Mouse (Mus musculus) neural tube, embryonic 11.5 days (tissue): ENCODE measurements at regions not wholly inside any gene's neighbourhood (a gene's known extent, or its start where the extent isn't known, plus 50 kb on each side); places are given as distances from the start of the nearest gene placed in this dataset.

ENCODE experiments used
- ATAC-seq: fragments of 200-750 bp; cut with Nextera tagmentation; 2 replicates; pipeline ENCODE4 v1.8.0; 2017; ENCODE audit warnings: moderate number of reproducible peaks, mild to moderate bottlenecking, moderate TSS enrichment, moderate library complexity; ENCODE audit not compliant: insufficient read depth, low FRiP score, low TSS enrichment
- DNase-seq: peaks from one replicate; pipeline ENCODE4 v3.0.0-alpha.2; 2015; ENCODE audit warnings: low spot score
- H3K27ac ChIP-seq: fragments of 300-500 bp; sonication (generic); 2 replicates; pipeline ENCODE4 v1.5.1; 2014; ENCODE audit warnings: low read depth, mild to moderate bottlenecking, low read length
- H3K27me3 ChIP-seq: fragments of 300-500 bp; sonication (generic); 2 replicates; pipeline ENCODE4 v1.6.1; 2014; ENCODE audit warnings: mild to moderate bottlenecking, low read length, mixed read lengths; ENCODE audit not compliant: control insufficient read depth, insufficient read depth
- H3K36me3 ChIP-seq: fragments of 300-500 bp; sonication (generic); 2 replicates; pipeline ENCODE4 v1.6.1; 2014; ENCODE audit warnings: mild to moderate bottlenecking, low read length, moderate library complexity, mixed read lengths; ENCODE audit not compliant: control insufficient read depth, insufficient read depth
- H3K4me1 ChIP-seq: fragments of 300-500 bp; sonication (generic); 2 replicates; pipeline ENCODE4 v1.6.1; 2014; ENCODE audit warnings: low read length, mixed read lengths; ENCODE audit not compliant: control insufficient read depth, insufficient read depth
- H3K4me2 ChIP-seq: fragments of 300-500 bp; sonication (generic); 2 replicates; pipeline ENCODE4 v1.6.1; 2014; ENCODE audit warnings: low read depth, mild to moderate bottlenecking, moderate library complexity
- H3K4me3 ChIP-seq: fragments of 300-500 bp; sonication (generic); 2 replicates; pipeline ENCODE4 v1.5.1; 2014; ENCODE audit warnings: low read depth, low read length
- H3K9ac ChIP-seq: fragments of 300-500 bp; sonication (generic); 2 replicates; pipeline ENCODE4 v1.6.1; 2014; ENCODE audit warnings: mild to moderate bottlenecking, low read length
- H3K9me3 ChIP-seq: fragments of 300-500 bp; sonication (generic); 2 replicates; pipeline ENCODE4 v1.6.1; 2016; ENCODE audit warnings: low read length; ENCODE audit not compliant: control insufficient read depth
- WGBS: fragments of 180-500 bp; shearing (Covaris S2); extraction: QIAGEN DNeasy Blood & Tissue Kit; methylation state at CpG from one replicate; pipeline ENCODE4 v1.1.7; 2014; 5-methylcytosine and 5-hydroxymethylcytosine counted together

DNA sequence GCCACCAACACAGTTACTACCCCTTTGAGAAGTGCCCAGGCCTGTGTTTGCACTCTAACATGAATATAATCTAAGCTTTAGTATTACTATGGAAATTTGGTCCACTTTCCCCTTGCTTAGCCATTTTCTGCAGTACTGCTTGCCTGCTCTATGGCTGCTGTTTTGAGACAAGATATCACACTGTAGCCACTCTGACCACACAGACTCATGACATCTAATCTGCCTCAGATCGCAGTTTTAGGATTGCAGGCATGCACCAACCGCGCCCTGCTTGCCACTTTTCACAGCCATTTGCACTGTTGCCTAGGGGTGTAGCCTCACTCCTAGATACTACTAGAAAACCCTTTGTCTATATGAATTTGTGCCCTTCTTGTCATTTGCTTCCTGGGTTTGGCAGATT is 107.4 kb upstream of the Teddm2 start:
- Histone ChIP-seq H3K4me2 (no peak overlapping the region), H3K27me3 (no peaks in the 10 kb centered on the region), H3K36me3 (no peaks in the 10 kb centered on the region), H3K4me3 (no peak overlapping the region), H3K27ac (no peak overlapping the region), H3K9ac (no peak overlapping the region), H3K4me1 (no peaks in the 10 kb centered on the region), H3K9me3 (no peaks in the 10 kb centered on the region)
- DNase-seq (no peak), ATAC-seq (no peak)
- WGBS, result 88% methylated on average over 3 of the region's 3 CpGs

DNA sequence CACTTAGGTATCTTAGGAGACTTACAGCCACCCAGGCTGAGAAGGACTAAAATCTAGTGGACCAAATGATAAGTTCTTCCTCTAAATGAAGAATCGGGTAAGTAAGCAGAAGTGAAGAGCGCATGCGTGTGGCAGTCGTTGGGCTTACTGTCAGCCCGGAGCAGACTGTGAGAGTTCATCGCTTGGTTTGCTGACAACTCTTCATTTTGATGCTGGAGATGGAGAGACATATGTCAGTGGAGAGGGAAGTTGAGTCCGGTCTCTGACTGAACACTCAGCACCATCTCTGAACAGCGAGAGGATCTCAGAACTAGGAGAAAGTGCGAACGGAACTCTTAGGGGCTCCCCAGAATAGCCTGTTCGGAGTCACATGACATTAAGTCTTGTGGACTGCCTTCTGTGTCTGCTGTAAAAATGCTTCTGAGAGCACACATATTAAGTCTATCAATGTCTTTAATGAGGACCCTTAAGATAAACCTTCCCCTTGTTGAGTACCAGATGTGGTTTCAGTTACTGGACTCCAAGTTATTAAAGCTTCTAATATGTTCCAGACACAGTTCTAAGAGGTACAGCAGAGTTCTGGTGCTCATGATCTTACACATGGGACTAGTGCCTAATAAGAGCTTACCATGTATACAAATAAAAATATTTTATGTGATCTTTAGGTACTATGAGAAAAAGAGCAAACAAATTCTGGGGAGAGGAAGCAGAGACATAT is 108.7 kb upstream of the Teddm2 start:
- Histone ChIP-seq H3K27me3 (no peaks in the 10 kb centered on the region), H3K27ac (no peak overlapping the region), H3K4me3 (no peak overlapping the region), H3K36me3 (no peaks in the 10 kb centered on the region), H3K9me3 (no peaks in the 10 kb centered on the region), H3K9ac (no peak overlapping the region), H3K4me1 (no peaks in the 10 kb centered on the region), H3K4me2 (no peak overlapping the region)
- DNase-seq, result no peak
- no peak for ATAC-seq
- WGBS, result 92% methylated on average over 11 of the region's 11 CpGs

DNA sequence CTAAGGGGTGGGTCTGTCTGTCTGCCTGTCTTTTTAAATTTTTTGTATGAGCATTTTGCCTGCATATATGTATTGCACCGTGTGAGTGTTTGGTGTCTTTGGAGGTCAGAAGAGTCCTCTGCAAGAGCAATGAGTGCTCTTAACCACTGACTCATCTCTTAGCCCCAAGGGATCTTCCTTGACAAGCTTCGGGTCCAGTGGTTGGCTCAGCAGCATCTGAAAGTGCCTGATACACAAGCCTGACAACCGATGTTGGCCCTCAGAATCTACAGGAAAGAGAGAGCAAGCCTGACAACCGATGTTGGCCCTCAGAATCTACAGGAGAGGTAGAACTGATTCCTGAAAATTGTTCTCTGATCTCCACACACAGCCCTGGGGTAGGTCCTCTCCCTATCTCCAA is 110.7 kb upstream of the Teddm2 start:
- 84% methylated on average over 3 of the region's 4 CpGs for WGBS
- no peaks in the 10 kb centered on the region for H3K27me3 ChIP-seq
- H3K9me3 ChIP-seq, result no peaks in the 10 kb centered on the region
- no peak for DNase-seq
- no peak for ATAC-seq
- H3K9ac ChIP-seq, result no peak overlapping the region
- no peaks in the 10 kb centered on the region for H3K4me1 ChIP-seq
- H3K27ac ChIP-seq, result no peak overlapping the region
- H3K4me2 ChIP-seq, result no peak overlapping the region
- H3K36me3 ChIP-seq, result no peaks in the 10 kb centered on the region
- no peak overlapping the region for H3K4me3 ChIP-seq

DNA sequence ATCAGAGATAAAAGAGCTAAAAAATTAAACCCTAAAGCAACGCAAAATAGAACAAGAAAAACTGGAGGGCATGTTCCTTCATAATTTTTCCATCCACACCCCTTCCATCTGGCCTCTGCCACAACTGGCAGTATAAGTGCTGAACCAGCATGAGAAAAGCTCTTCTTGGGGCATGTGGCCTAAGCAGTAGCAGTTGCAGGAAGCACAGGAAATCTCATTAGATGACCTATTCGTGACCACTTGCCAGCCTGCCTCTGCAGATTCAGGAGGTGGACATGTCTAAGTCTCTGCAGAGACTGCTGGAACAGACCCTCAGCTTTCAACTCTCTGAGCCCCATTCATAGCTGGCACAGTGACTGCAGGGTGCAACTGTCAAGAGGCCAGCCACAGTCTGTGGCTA is 116.5 kb upstream of the Teddm2 start:
- DNase-seq, result no peak
- H3K9me3 ChIP-seq, result no peaks in the 10 kb centered on the region
- no peak overlapping the region for H3K9ac ChIP-seq
- 61% methylated on average over 2 of the region's 2 CpGs for WGBS
- H3K4me2 ChIP-seq, result no peak overlapping the region
- no peaks in the 10 kb centered on the region for H3K27me3 ChIP-seq
- no peaks in the 10 kb centered on the region for H3K4me1 ChIP-seq
- no peak overlapping the region for H3K4me3 ChIP-seq
- no peak for ATAC-seq
- H3K27ac ChIP-seq, result no peak overlapping the region
- no peaks in the 10 kb centered on the region for H3K36me3 ChIP-seq

DNA sequence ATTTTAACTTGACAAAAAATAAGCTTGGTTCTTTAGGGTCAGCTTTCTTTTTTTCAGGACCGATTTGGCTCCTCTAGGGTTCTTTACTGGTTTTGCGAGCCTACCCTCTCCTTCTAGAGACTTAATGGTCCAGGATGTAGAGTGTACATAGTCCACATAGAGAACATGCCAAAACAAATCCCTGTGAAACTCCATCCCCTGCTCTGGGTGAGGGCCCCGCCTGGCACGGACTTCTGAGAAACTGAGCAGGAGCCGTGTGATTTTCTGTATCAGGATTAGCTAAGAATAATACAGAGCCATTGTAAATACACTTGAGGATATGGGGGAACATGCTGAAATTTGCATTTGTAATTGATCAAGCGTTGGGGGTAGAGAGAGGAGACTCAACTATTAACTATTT is 118.2 kb upstream of the Teddm2 start:
- H3K9me3 ChIP-seq, result no peaks in the 10 kb centered on the region
- no peak for ATAC-seq
- no peak for DNase-seq
- H3K27ac ChIP-seq, result no peak overlapping the region
- H3K4me1 ChIP-seq, result no peaks in the 10 kb centered on the region
- 90% methylated on average over 6 of the region's 6 CpGs for WGBS
- no peak overlapping the region for H3K4me3 ChIP-seq
- H3K36me3 ChIP-seq, result no peaks in the 10 kb centered on the region
- no peaks in the 10 kb centered on the region for H3K27me3 ChIP-seq
- H3K9ac ChIP-seq, result no peak overlapping the region
- no peak overlapping the region for H3K4me2 ChIP-seq

DNA sequence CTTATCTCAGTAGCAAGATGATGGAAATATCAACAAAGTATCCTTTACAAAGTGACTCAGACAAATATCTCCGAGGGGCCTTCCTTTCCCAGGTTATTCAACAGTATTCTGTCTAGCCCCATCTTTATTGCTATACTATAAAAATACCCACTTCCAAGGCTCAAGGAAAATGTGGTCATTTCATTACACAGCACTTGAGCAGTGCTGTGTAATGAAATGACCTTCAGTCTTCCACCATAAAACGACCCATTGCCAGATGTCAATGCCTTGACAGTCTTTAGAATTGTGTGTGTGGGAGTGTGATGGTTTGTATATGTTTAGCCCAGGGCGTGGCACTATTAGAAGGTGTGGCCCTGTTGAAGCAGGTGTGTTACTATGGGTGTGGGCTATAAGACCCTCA is 124.3 kb upstream of the Teddm2 start:
- Histone ChIP-seq H3K27ac (no peak overlapping the region), H3K9me3 (no peaks in the 10 kb centered on the region), H3K4me1 (no peaks in the 10 kb centered on the region), H3K36me3 (no peaks in the 10 kb centered on the region), H3K27me3 (no peaks in the 10 kb centered on the region), H3K4me3 (no peak overlapping the region), H3K4me2 (no peak overlapping the region), H3K9ac (no peak overlapping the region)
- ATAC-seq, result no peak
- DNase-seq, result no peak
- 80% methylated on average over 3 of the region's 3 CpGs for WGBS

DNA sequence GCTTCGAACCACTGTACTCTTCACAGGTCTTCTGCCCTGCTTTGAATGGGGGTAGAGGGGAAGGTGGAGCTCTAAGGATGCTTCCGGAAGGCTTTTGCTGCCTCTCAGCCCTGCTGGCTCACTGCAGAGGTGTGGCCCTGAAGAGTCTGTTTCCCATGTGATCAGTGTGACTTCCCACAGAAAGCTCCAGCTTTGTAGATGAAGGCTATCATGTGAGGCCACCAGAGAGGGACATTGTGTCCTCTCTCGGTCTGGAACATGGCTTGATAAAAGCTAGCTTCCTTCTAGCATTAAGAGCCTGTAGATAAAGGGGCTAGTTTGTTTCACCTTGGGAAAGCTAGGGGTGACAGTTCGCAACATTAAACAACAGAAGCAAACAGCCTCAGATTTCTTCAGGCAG is 127.3 kb upstream of the Teddm2 start:
- DNase-seq (no peak), ATAC-seq (no peak)
- 91% methylated on average over 4 of the region's 4 CpGs for WGBS
- no peaks in the 10 kb centered on the region for H3K4me1 ChIP-seq
- no peak overlapping the region for H3K9ac ChIP-seq
- H3K9me3 ChIP-seq, result no peaks in the 10 kb centered on the region
- no peak overlapping the region for H3K4me3 ChIP-seq
- no peak overlapping the region for H3K4me2 ChIP-seq
- H3K36me3 ChIP-seq, result no peaks in the 10 kb centered on the region
- H3K27ac ChIP-seq, result no peak overlapping the region
- H3K27me3 ChIP-seq, result no peaks in the 10 kb centered on the region

DNA sequence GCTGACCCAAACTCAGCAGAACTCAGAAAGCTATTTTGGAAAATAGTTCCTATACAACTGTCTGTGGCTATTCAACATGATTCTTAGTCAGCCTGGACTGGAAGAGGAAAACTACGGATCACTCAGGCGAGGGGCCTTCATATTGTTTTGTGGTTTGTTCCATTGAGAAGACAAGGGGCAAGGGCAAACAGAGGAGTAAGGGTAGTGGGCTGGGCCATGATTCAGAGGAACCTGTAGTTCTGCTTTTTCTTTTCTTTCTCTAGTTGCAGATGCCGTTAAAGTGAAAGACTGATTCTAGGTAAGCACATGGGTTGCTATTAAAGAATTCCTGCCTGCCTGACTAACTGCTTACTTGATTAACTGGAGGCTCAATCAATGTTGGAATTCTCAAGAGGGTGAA is 129.8 kb upstream of the Teddm2 start:
- WGBS, result 89% methylated on average over 3 of the region's 3 CpGs
- ATAC-seq (no peak), DNase-seq (no peak)
- Histone ChIP-seq H3K9me3 (no peaks in the 10 kb centered on the region), H3K9ac (no peak overlapping the region), H3K4me2 (no peak overlapping the region), H3K27ac (no peak overlapping the region), H3K4me1 (no peaks in the 10 kb centered on the region), H3K27me3 (no peaks in the 10 kb centered on the region), H3K36me3 (no peaks in the 10 kb centered on the region), H3K4me3 (no peak overlapping the region)

DNA sequence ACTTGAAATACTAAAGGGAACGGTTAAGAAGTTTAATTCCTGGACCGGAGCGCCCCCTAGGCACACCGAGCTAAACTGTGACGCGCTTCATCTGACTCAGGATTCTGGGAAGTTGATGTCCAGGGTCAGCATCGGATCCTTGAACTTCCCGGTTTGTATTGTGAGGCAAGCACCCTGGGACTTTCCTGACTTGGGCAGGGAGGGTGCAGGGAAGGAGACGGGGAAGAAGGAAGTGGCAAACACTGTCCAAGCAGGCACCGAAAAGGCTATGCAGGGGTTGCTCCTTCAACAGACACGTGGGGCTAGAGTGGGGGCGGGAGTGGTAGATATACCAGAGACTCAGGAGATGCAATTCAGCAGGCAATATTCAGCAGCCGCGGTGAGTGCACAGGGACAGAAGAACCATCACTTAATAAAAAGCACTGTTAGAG is 132.7 kb upstream of the Teddm2 start:
- Histone ChIP-seq H3K4me3 (no peak overlapping the region), H3K27me3 (no peaks in the 10 kb centered on the region), H3K27ac (no peak overlapping the region), H3K9me3 (no peaks in the 10 kb centered on the region), H3K4me1 (no peaks in the 10 kb centered on the region), H3K4me2 (peak overlapping the region; percentile 26; the same call in 1 of the 2 replicates), H3K9ac (no peak overlapping the region), H3K36me3 (no peaks in the 10 kb centered on the region)
- ATAC-seq (no peak), DNase-seq (peak; percentile 71)
- 13% methylated on average over 14 of the region's 14 CpGs for WGBS
